Mouse (Mus musculus) midbrain, postnatal 0 days (tissue): ENCODE measurements around the gene Olfr441. TPM values are rescaled to one million over a fixed set of nuclear protein-coding genes. Genes with fewer than 3 reads are reported as not detected.

ENCODE experiments used
- ATAC-seq: fragments of 200-750 bp; cut with Nextera tagmentation; 2 replicates; pipeline ENCODE4 v1.8.0; 2017; ENCODE audit warnings: moderate number of reproducible peaks, mild to moderate bottlenecking, moderate TSS enrichment, moderate library complexity; ENCODE audit not compliant: low FRiP score
- DNase-seq: peaks from one replicate; pipeline ENCODE4 v3.0.0-alpha.2; 2015; ENCODE audit warnings: low spot score
- H3K27ac ChIP-seq: fragments of 300-500 bp; sonication (generic); 2 replicates; pipeline ENCODE4 v1.5.1; 2014; ENCODE audit warnings: low read depth, mild to moderate bottlenecking, low read length, mixed read lengths
- H3K27me3 ChIP-seq: fragments of 300-500 bp; sonication (generic); 2 replicates; pipeline ENCODE4 v1.6.1; 2014; ENCODE audit warnings: low read length, control low read depth, mixed read lengths; ENCODE audit not compliant: insufficient read depth
- H3K36me3 ChIP-seq: fragments of 300-500 bp; sonication (generic); 2 replicates; pipeline ENCODE4 v1.6.1; 2014; ENCODE audit warnings: low read length, control low read depth, mixed read lengths; ENCODE audit not compliant: insufficient read depth
- H3K4me1 ChIP-seq: fragments of 300-500 bp; sonication (generic); 2 replicates; pipeline ENCODE4 v1.6.1; 2014; ENCODE audit warnings: mild to moderate bottlenecking, control low read depth, antibody characterized with exemption, low read length, mixed read lengths; ENCODE audit not compliant: insufficient read depth
- H3K4me2 ChIP-seq: fragments of 300-500 bp; sonication (generic); 2 replicates; pipeline ENCODE4 v1.6.1; 2014; ENCODE audit warnings: low read depth, mild to moderate bottlenecking, low read length, mixed read lengths; ENCODE audit not compliant: poor library complexity, severe bottlenecking
- H3K4me3 ChIP-seq: fragments of 300-500 bp; sonication (generic); 2 replicates; pipeline ENCODE4 v1.5.1; 2014; ENCODE audit warnings: low read depth, mild to moderate bottlenecking, low read length, moderate library complexity
- H3K9ac ChIP-seq: fragments of 300-500 bp; sonication (generic); replicated peaks from 2 replicates; pipeline ENCODE4 v1.6.1; 2014; ENCODE audit warnings: mild to moderate bottlenecking, low read length, moderate library complexity, mixed read lengths; ENCODE audit not compliant: poor library complexity, severe bottlenecking
- H3K9me3 ChIP-seq: fragments of 300-500 bp; sonication (generic); 2 replicates; pipeline ENCODE4 v1.6.1; 2016; ENCODE audit warnings: low read length, control low read depth
- CTCF ChIP-seq: IDR thresholded peaks from 2 replicates; pipeline ENCODE4 v1.5.1; 2016; ENCODE audit warnings: antibody characterized with exemption, mild to moderate bottlenecking
- WGBS: fragments of 180-500 bp; shearing (Covaris S2); extraction: QIAGEN DNeasy Blood & Tissue Kit; methylation state at CpG from one replicate; pipeline ENCODE4 v1.1.7; 2014; 5-methylcytosine and 5-hydroxymethylcytosine counted together
- polyA plus RNA-seq: library from polyadenylated mRNA; unstranded; fragments of >200 nt; fragmentation: Nextera tagmentation; extraction: Ambion mirVana; gene quantifications from 2 replicates; pipeline ENCODE4 v1.2.1, GENCODE M21; 2015
- total RNA-seq: library from RNA; depleted of rRNA; stranded (reverse); fragments of >200 nt; gene quantifications from 2 replicates; pipeline ENCODE4 v1.2.3, GENCODE M21; 2014; rRNA removed

Gene Olfr441
- total and polyA plus RNA-seq, 2 experiments from 2014 or later: not detected

DNA sequence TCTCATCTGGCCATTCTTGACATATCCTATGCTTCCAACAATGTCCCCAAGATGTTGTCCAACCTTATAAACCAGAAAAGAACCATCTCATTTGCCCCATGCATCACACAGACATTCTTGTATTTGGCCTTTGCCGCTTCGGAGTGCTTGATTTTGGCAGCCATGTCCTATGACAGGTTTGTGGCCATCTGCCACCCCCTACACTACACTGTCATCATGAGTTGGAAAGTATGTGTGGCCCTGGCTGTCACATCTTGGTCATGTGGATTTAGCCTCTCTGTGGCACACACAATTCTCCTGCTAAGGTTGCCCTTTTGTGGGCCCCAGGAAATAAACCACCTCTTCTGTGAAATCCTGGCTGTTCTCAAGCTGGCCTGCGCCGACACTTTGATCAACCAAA, 61.1 kb downstream of the Olfr441 start:
- no peak for DNase-seq
- no peaks in the 10 kb centered on the region for H3K27me3 ChIP-seq
- no peaks in the 10 kb centered on the region for H3K9me3 ChIP-seq

More for the DNA sequence above, 61.1 kb downstream of the Olfr441 start:
- ATAC-seq: no peak
- H3K4me1 ChIP-seq: no peaks in the 10 kb centered on the region
- H3K9ac ChIP-seq: no peak overlapping the region
- H3K4me2 ChIP-seq: no peak overlapping the region
- 92% methylated on average over 4 of the region's 4 CpGs for WGBS
- no peak overlapping the region for H3K27ac ChIP-seq
- H3K36me3 ChIP-seq: no peaks in the 10 kb centered on the region
- no peak for TF ChIP-seq CTCF
- no peak overlapping the region for H3K4me3 ChIP-seq

Other genes starting within 250 kb of the Olfr441 start
- not detected in 2 replicates for gene Olfr448, start 215.9 kb upstream of the Olfr441 start, total RNA-seq
- gene Olfr448, start 215.9 kb upstream of the Olfr441 start, polyA plus RNA-seq: not detected in 2 replicates
- gene Olfr447, start 197.5 kb upstream of the Olfr441 start, total RNA-seq: not detected in 2 replicates
- gene Olfr447, start 197.5 kb upstream of the Olfr441 start, polyA plus RNA-seq: not detected in 2 replicates
- gene Olfr446, start 185.0 kb upstream of the Olfr441 start, total RNA-seq: not detected in 2 replicates
- not detected in 2 replicates for gene Olfr446, start 185.0 kb upstream of the Olfr441 start, polyA plus RNA-seq
- not detected in 2 replicates for gene Olfr444, start 157.3 kb upstream of the Olfr441 start, total RNA-seq
- not detected in 2 replicates for gene Olfr444, start 157.3 kb upstream of the Olfr441 start, polyA plus RNA-seq
- gene Olfr237-ps1, start 40.2 kb downstream of the Olfr441 start, total RNA-seq: not detected in 2 replicates
- 0.04 and 0.15 TPM in 2 replicates for gene Olfr237-ps1, start 40.2 kb downstream of the Olfr441 start, polyA plus RNA-seq
- gene Olfr437, start 56.9 kb downstream of the Olfr441 start, total RNA-seq: not detected in 2 replicates
- gene Olfr437, start 56.9 kb downstream of the Olfr441 start, polyA plus RNA-seq: not detected in 2 replicates
- gene Olfr13, start 65.8 kb downstream of the Olfr441 start, total RNA-seq: not detected in 2 replicates
- 0.05 and 0.10 TPM in 2 replicates for gene Olfr13, start 65.8 kb downstream of the Olfr441 start, polyA plus RNA-seq
- not detected in 2 replicates for gene Olfr435, start 90.8 kb downstream of the Olfr441 start, total RNA-seq
- gene Olfr435, start 90.8 kb downstream of the Olfr441 start, polyA plus RNA-seq: not detected in 2 replicates
- not detected in 2 replicates for gene Olfr434, start 106.7 kb downstream of the Olfr441 start, total RNA-seq
- gene Olfr434, start 106.7 kb downstream of the Olfr441 start, polyA plus RNA-seq: not detected in 2 replicates
- not detected in 2 replicates for gene Olfr47, start 125.2 kb downstream of the Olfr441 start, total RNA-seq
- gene Olfr47, start 125.2 kb downstream of the Olfr441 start, polyA plus RNA-seq: not detected in 2 replicates
- gene Arhgef5, start 159.2 kb downstream of the Olfr441 start, total RNA-seq: 4.1 and 8.2 TPM in 2 replicates
- 1.9 TPM in 2 replicates for gene Arhgef5, start 159.2 kb downstream of the Olfr441 start, polyA plus RNA-seq
- gene Nobox, start 203.2 kb downstream of the Olfr441 start, total RNA-seq: not detected in 2 replicates
- not detected in 2 replicates for gene Nobox, start 203.2 kb downstream of the Olfr441 start, polyA plus RNA-seq